Mouse (Mus musculus): ENCODE data around the gene Gna12. TPM values are rescaled to one million over a fixed set of nuclear protein-coding genes. Genes with fewer than 3 reads are reported as not detected.

Gna12 gene
- polyA plus RNA-seq (2017; shearing (Covaris generic)), result 3.4 TPM

DNA sequence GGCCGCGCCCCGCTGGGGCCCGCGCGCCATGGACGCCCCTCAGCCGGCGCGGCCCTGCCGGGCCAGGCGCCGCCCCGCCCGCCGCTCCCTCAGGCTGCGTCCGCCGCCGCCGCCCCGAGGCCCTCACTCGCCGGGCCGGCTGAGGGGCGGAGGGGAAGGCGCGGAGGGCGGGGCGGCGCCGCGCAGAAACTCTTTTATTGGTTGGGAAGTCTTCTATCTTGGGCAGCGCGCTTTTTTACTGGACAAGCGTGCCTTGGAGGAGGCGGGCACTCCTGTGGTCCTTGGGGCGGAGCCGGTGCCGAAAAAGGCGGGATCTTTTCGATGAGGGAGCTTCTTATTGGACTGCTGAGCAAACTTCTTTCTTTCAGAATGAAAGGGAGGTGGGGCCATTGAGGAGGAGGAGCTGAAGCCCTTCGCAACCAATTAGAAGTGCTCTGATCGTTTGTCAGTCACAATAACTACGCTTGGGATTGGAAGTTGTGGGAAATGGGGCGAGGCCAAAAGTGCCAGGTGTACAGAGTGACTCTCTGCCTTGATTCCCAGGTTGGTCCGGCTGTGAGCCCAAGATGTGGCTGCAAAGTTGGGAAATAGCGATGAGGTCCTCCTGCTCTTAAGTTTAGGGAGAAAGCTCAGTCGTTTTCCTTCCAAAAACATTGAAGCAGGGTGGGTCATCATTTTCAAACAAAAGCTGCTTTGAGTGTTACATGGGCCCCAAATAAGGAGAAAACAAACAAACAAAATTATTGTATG lies at the start of gene Gna12:
Gna12 (minus strand) TSS at position 118 of the 750 bp plus-strand sequence.

GRCm38 (mm10) chr5:140723822-140724221 lies 106.4 kb downstream of the Gna12 start, which contains the start of gene Amz1:
Gene Amz1, plus strand, starts transcription at chr5:140724127.

Other genes with a start within 250 kb of the Gna12 start
- gene Lfng, start 223.1 kb downstream of the Gna12 start, polyA plus RNA-seq (2017; shearing (Covaris generic)), result 94.1 TPM
- 4.4 TPM for gene Ttyh3, start 181.4 kb downstream of the Gna12 start, polyA plus RNA-seq (2017; shearing (Covaris generic))
- gene Iqce, start 128.1 kb downstream of the Gna12 start, polyA plus RNA-seq (2017; shearing (Covaris generic)), result 48.3 TPM
- 36.9 TPM for gene Brat1, start 125.4 kb downstream of the Gna12 start, polyA plus RNA-seq (2017; shearing (Covaris generic))
- 0.61 TPM for gene Amz1, start 106.3 kb downstream of the Gna12 start, polyA plus RNA-seq (2017; shearing (Covaris generic))
- gene Card11, start 170.2 kb upstream of the Gna12 start, polyA plus RNA-seq (2017; shearing (Covaris generic)), result 81.2 TPM

All from activated CD4-positive, CD25-positive, alpha-beta regulatory T cell, adult 9 weeks (primary cell).